ENCODE assay signal across 17 mouse cellular contexts in the genomic region with DNA sequence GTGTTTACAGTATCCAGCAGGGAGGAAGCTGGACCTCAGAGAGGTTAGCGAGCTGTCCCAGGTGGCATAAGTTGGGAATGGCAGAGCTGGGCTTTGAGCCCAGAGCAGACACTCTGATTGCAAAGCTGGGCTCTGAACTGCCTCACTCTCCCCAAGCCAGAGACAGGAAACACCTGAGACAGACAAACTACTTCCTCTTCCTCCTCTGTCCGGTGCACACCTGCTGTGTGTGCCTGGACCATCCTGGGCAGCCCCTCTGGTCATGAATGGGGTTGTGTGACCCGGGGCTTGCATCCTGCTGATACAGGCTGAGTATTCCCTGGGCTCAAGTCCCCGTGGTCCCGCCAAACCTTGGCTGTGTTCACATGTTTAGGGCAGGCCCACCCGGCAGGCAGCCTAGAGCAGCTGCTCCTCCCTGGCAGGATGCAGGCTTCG. TPM values are rescaled to one million over a fixed set of nuclear protein-coding genes. Genes with fewer than 3 reads are reported as not detected.
DNase-seq lines count a peak whose midpoint lies in the region; ATAC-seq and TF ChIP-seq lines count a peak whose summit lies in the region.
"Had no signal": no experiment of that assay in that cellular context is flagged by ENCODE, and none has a peak within 500 bp of the region (broad histone marks: within the 10 kb centered on the region; RNA-seq: fewer than 3 reads in every experiment).

No protein-coding gene starts in this region.

- no peak for TF ChIP-seq POLR2A in cerebellum, adult 2 months (IDR thresholded peaks at IDR 0.05; ENCODE audit: borderline replicate concordance, insufficient read depth, low read length)
- TF ChIP-seq POLR2A in lung, adult 2 months (IDR thresholded peaks at IDR 0.05; ENCODE audit: borderline replicate concordance, extremely low read depth, low read depth, low read length): no peak

- DNase-seq in hindbrain, postnatal 0 days (ENCODE audit: low spot score): no peak
- DNase-seq in brain, adult 2 months (ENCODE audit: low read depth, low spot score): peak; percentile 85
- peak; percentile 70 to 79 for DNase-seq in cerebellum, adult 2 months
- DNase-seq in splenic B cell, adult 2 months (ENCODE audit: low read depth, low spot score): peak; percentile 26
- DNase-seq in lung, adult 2 months: no peak
- DNase-seq: gastrocnemius, postnatal 10 days; heart, postnatal 10 days had no signal

- no peaks in the 10 kb centered on the region for H3K9me3 ChIP-seq in hindbrain, postnatal 0 days (ENCODE audit: low read length)
- H3K9me3 ChIP-seq in hindbrain, embryonic 13.5 days: no peaks in the 10 kb centered on the region
- no peaks in the 10 kb centered on the region for H3K9me3 ChIP-seq in forebrain, embryonic 12.5 days
- H3K9me3 ChIP-seq: embryonic facial prominence, embryonic 10.5 days; liver, embryonic 12.5 days had no signal

- no peak overlapping the region for H3K4me2 ChIP-seq in hindbrain, postnatal 0 days (ENCODE audit: low read depth, low read length)
- H3K4me2 ChIP-seq in hindbrain, embryonic 13.5 days: no peak overlapping the region
- H3K4me2 ChIP-seq in forebrain, embryonic 12.5 days: no peak overlapping the region
- H3K4me2 ChIP-seq: liver, embryonic 12.5 days had no signal

- peaks cover 11% of the 10 kb centered on the region; the same call in 1 of the 2 replicates for H3K36me3 ChIP-seq in hindbrain, postnatal 0 days (ENCODE audit: insufficient read depth, low read length)
- peaks cover 79% of the 10 kb centered on the region for H3K36me3 ChIP-seq in hindbrain, embryonic 13.5 days
- peaks cover 2% of the 10 kb centered on the region; the same call in 1 of the 2 replicates for H3K36me3 ChIP-seq in splenic B cell, adult 2 months (ENCODE audit: control insufficient read depth, insufficient read depth, low read length, poor library complexity, severe bottlenecking)
- peaks cover 76% of the 10 kb centered on the region for H3K36me3 ChIP-seq in forebrain, embryonic 12.5 days (replicated peaks)

- no peak overlapping the region for H3K4me3 ChIP-seq in hindbrain, postnatal 0 days (ENCODE audit: low read length)
- no peak overlapping the region for H3K4me3 ChIP-seq in hindbrain, embryonic 13.5 days
- H3K4me3 ChIP-seq in cerebellum, adult 2 months (replicated peaks; ENCODE audit: insufficient read depth, low read depth, low read length): peak overlapping the region; percentile 7
- H3K4me3 ChIP-seq in lung, adult 2 months (replicated peaks; ENCODE audit: extremely low read depth, low read depth, low read length): no peak overlapping the region
- no peak overlapping the region for H3K4me3 ChIP-seq in forebrain, embryonic 12.5 days (replicated peaks)
- H3K4me3 ChIP-seq: embryonic facial prominence, embryonic 10.5 days; erythroblast, embryonic 14.5 days; layer of hippocampus, adult 2 months; liver, embryonic 12.5 days had no signal

- peak overlapping the region; percentile 54; the same call in 1 of the 2 replicates for H3K27ac ChIP-seq in hindbrain, postnatal 0 days
- H3K27ac ChIP-seq in hindbrain, embryonic 13.5 days: no peak overlapping the region
- peak overlapping the region; percentile 78 for H3K27ac ChIP-seq in cerebellum, adult 2 months (ENCODE audit: insufficient read depth, low read length)
- no peak overlapping the region for H3K27ac ChIP-seq in forebrain, embryonic 12.5 days
- H3K27ac ChIP-seq: layer of hippocampus, adult 2 months; liver, embryonic 12.5 days had no signal

- no peaks in the 10 kb centered on the region for H3K4me1 ChIP-seq in hindbrain, postnatal 0 days (ENCODE audit: insufficient read depth, low read length)
- no peaks in the 10 kb centered on the region; the same call in 1 of the 2 replicates for H3K4me1 ChIP-seq in hindbrain, embryonic 13.5 days (replicated peaks)
- H3K4me1 ChIP-seq in cerebellum, adult 2 months (ENCODE audit: control insufficient read depth, insufficient read depth, low read length): peaks cover 34% of the 10 kb centered on the region
- no peaks in the 10 kb centered on the region for H3K4me1 ChIP-seq in lung, adult 2 months (ENCODE audit: control insufficient read depth, insufficient read depth, low read length)
- no peaks in the 10 kb centered on the region for H3K4me1 ChIP-seq in forebrain, embryonic 12.5 days

- no peaks in the 10 kb centered on the region for H3K27me3 ChIP-seq in hindbrain, postnatal 0 days (ENCODE audit: insufficient read depth, low read length)
- no peaks in the 10 kb centered on the region for H3K27me3 ChIP-seq in hindbrain, embryonic 13.5 days
- H3K27me3 ChIP-seq in cerebellum, adult 2 months (ENCODE audit: control insufficient read depth, insufficient read depth, low read length): no peaks in the 10 kb centered on the region
- no peaks in the 10 kb centered on the region for H3K27me3 ChIP-seq in splenic B cell, adult 2 months (ENCODE audit: control insufficient read depth, insufficient read depth, low read length, poor library complexity, severe bottlenecking)
- no peaks in the 10 kb centered on the region for H3K27me3 ChIP-seq in forebrain, embryonic 12.5 days
- H3K27me3 ChIP-seq: liver, embryonic 12.5 days had no signal

- no peak for TF ChIP-seq CTCF in hindbrain, postnatal 0 days (IDR thresholded peaks at IDR 0.05; ENCODE audit: low read depth)
- peak; percentile 15; the same call in 1 of the 2 replicates for TF ChIP-seq CTCF in cerebellum, adult 2 months (IDR thresholded peaks at IDR 0.05; ENCODE audit: borderline replicate concordance, insufficient read depth, low read depth, low read length)
- TF ChIP-seq CTCF in lung, adult 2 months (IDR thresholded peaks at IDR 0.05; ENCODE audit: insufficient read depth, low read length): no peak

- WGBS in hindbrain, postnatal 0 days: 62% methylated on average over 7 of the region's 7 CpGs
- 80% methylated on average over 7 of the region's 7 CpGs for WGBS in hindbrain, embryonic 13.5 days
- 13% methylated on average over 7 of the region's 7 CpGs for WGBS in cerebellum, adult 2 months
- 55% methylated on average over 7 of the region's 7 CpGs for WGBS in lung, adult 2 months
- WGBS in forebrain, embryonic 12.5 days: 90% methylated on average over 7 of the region's 7 CpGs

- no peak overlapping the region for H3K9ac ChIP-seq in hindbrain, postnatal 0 days (replicated peaks; ENCODE audit: low read length)
- H3K9ac ChIP-seq in hindbrain, embryonic 13.5 days: no peak overlapping the region
- no peak overlapping the region for H3K9ac ChIP-seq in forebrain, embryonic 12.5 days
- H3K9ac ChIP-seq: liver, embryonic 12.5 days had no signal

- no peak for ATAC-seq in hindbrain, postnatal 0 days
- no peak for ATAC-seq in hindbrain, embryonic 13.5 days (ENCODE audit: low FRiP score)
- ATAC-seq in forebrain, embryonic 12.5 days (ENCODE audit: low FRiP score): no peak
- ATAC-seq: inflammation-experienced regulatory T-cells, adult 6 months; liver, embryonic 12.5 days; lung, postnatal 0 days had no signal

RNA-seq across cellular contexts. Expression of gene H1f0, which starts 27.9 kb away (rescaled TPM):
- total RNA-seq in hindbrain, postnatal 0 days (2014; rRNA removed): 211 and 233 TPM in 2 replicates
- 259 and 272 TPM in 2 replicates for polyA plus RNA-seq in hindbrain, postnatal 0 days (2015; fragmentation: Nextera tagmentation; extraction: Ambion mirVana)
- polyA plus RNA-seq in hindbrain, embryonic 13.5 days (2015; fragmentation: Nextera tagmentation; extraction: Ambion mirVana): 259 and 266 TPM in 2 replicates
- polyA plus RNA-seq in cerebellum, adult 2 months (2012; rRNA removed): 197 and 242 TPM in 2 replicates
- polyA plus RNA-seq in lung, adult 2 months (2012; rRNA removed): 92.0 and 112 TPM in 2 replicates
- polyA plus RNA-seq in forebrain, embryonic 12.5 days (2016; fragmentation: Nextera tagmentation; extraction: Ambion mirVana): 638 and 696 TPM in 2 replicates

RNA-seq across cellular contexts. Expression of gene Galr3, which starts 41.3 kb away (rescaled TPM):
- total RNA-seq in hindbrain, postnatal 0 days (2014; rRNA removed): 0.47 and 1.2 TPM in 2 replicates
- 0.20 and 0.25 TPM in 2 replicates for polyA plus RNA-seq in hindbrain, postnatal 0 days (2015; fragmentation: Nextera tagmentation; extraction: Ambion mirVana)
- 0.17 TPM in 1 of 2 replicates, not detected in the other for polyA plus RNA-seq in hindbrain, embryonic 13.5 days (2015; fragmentation: Nextera tagmentation; extraction: Ambion mirVana)
- polyA plus RNA-seq in cerebellum, adult 2 months (2012; rRNA removed): 0.11 and 0.26 TPM in 2 replicates
- 1.3 and 1.8 TPM in 2 replicates for polyA plus RNA-seq in lung, adult 2 months (2012; rRNA removed)
- not detected in 2 replicates for polyA plus RNA-seq in forebrain, embryonic 12.5 days (2016; fragmentation: Nextera tagmentation; extraction: Ambion mirVana)
- total RNA-seq: heart, postnatal 10 days; monocyte, adult 5-6 weeks had no signal
- polyA plus RNA-seq: embryonic facial prominence, embryonic 10.5 days; erythroblast, embryonic 14.5 days; inflammation-experienced regulatory T-cells, adult 6 months; neural tube, embryonic 14.5 days had no signal

RNA-seq across cellular contexts. Expression of gene Triobp, which starts 52.9 kb away (rescaled TPM):
- 42.0 and 57.6 TPM in 2 replicates for total RNA-seq in hindbrain, postnatal 0 days (2014; rRNA removed)
- polyA plus RNA-seq in hindbrain, postnatal 0 days (2015; fragmentation: Nextera tagmentation; extraction: Ambion mirVana): 19.0 and 20.7 TPM in 2 replicates
- 31.6 and 36.6 TPM in 2 replicates for polyA plus RNA-seq in hindbrain, embryonic 13.5 days (2015; fragmentation: Nextera tagmentation; extraction: Ambion mirVana)
- 35.3 and 39.4 TPM in 2 replicates for polyA plus RNA-seq in cerebellum, adult 2 months (2012; rRNA removed)
- polyA plus RNA-seq in lung, adult 2 months (2012; rRNA removed): 49.6 and 56.3 TPM in 2 replicates
- polyA plus RNA-seq in forebrain, embryonic 12.5 days (2016; fragmentation: Nextera tagmentation; extraction: Ambion mirVana): 40.4 and 46.9 TPM in 2 replicates

Comparison
In these comparisons a context has a peak if more than half of its experiments do, and no peak if none do; other contexts are left out.
1. H3K27ac ChIP-seq: peak in hindbrain, postnatal 0 days (single experiment) and cerebellum, adult 2 months (single experiment); none in hindbrain, embryonic 13.5 days (single experiment) and forebrain, embryonic 12.5 days (single experiment).
2. DNase-seq: peak in brain, adult 2 months (single experiment), cerebellum, adult 2 months (2 of 2) and splenic B cell, adult 2 months (single experiment); none in hindbrain, postnatal 0 days (single experiment) and lung, adult 2 months (single experiment).